Mouse (Mus musculus): ENCODE measurements around the gene Gm28230.

Gene Gm28230

DNA sequence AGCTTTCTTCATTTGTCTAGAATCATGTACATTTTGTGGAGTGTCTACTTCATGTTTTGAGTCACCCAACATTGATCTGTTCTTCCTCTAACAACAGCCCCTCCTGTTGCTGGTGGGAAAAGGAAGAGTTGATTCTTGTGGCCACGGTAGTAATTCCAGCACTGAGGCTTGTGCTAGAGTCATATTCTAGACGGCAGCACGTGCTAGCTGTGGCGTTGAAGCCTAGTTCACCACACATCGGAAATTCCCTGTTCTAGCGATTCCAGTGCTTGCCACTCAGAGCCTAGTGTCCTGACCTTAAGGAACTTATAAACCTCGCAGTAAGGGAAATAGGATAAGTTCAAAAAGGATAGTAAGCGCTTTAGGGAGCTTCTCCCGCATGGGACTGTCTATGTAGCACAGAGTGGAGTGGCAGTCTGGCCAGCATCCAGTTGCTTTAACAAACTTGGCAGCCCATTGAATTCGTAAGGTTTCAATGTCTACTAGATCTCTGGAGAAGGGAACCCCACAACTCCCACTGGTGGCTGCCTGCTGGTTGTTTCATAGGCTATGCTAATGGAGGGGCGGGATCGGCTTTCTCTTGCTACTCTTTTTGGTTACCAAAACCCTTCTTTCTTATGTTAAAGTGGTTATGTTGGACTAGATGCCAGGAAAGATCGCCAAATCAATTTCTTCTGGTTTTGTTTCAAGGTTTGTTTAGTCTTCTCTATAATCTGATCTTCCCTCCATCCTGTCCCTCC is 51.2 kb downstream of the Gm28230 start:
- no peak for DNase-seq

DNA sequence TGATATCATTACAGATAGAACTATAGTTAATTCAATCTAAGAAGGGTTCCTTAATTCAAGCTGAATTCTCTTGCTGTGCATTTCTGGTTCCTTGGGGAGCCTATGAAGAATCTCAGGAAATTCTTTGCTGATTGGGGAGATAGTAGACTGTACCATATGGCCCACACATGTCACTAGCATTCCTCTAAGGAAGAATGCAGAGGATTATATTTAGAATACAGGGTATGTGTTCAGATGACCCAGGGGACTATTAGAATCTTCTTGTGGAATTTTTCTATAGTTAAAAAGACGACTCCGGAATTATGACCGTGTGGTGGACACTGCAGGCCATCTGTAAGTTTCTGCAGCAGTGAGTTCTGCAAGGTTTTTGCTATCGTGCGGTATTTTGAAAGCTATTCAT is 54.9 kb downstream of the Gm28230 start:
- DNase-seq = no peak

DNA sequence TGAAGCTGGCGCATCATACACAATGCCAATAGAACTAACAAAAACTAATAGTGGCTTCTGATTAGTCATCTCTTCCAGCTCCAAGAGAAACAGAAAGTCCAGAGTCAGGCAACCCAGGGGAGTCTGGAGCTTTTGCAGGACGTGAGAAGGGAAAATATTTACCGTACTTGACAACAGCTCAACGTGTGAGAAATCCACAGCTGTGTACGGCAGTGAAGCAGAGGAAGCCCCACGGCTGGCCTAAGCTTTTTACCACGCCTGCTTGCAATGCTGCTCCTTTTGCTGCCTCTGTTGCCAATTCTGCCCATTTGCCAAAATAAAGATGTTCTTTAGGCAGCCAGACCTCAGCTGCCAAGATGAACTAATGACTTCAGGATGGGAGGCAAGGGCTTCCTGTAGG is 69.0 kb downstream of the Gm28230 start:
- DNase-seq = peak; percentile 93
